Mouse (Mus musculus) thymus, postnatal 0 days (tissue): Measurements from ENCODE around the gene Mlycd. TPM values are rescaled to one million over a fixed set of nuclear protein-coding genes. Genes with fewer than 3 reads are reported as not detected.
"Not testable (repeated sequence)": the region's sequence is repeated elsewhere in the genome, so short reads cannot be mapped to it uniquely, and the experiment has no call there.

ENCODE experiments used
- DNase-seq: peaks from one replicate; pipeline ENCODE4 v3.0.0-alpha.2; 2015; ENCODE audit warnings: low spot score
- polyA plus RNA-seq: library from polyadenylated mRNA; unstranded; fragments of >200 nt; fragmentation: Nextera tagmentation; extraction: Ambion mirVana; gene quantifications from 2 replicates; pipeline ENCODE4 v1.2.1, GENCODE M21; 2015

Gene Mlycd
- polyA plus RNA-seq: 11.6 and 13.4 TPM in 2 replicates

DNA sequence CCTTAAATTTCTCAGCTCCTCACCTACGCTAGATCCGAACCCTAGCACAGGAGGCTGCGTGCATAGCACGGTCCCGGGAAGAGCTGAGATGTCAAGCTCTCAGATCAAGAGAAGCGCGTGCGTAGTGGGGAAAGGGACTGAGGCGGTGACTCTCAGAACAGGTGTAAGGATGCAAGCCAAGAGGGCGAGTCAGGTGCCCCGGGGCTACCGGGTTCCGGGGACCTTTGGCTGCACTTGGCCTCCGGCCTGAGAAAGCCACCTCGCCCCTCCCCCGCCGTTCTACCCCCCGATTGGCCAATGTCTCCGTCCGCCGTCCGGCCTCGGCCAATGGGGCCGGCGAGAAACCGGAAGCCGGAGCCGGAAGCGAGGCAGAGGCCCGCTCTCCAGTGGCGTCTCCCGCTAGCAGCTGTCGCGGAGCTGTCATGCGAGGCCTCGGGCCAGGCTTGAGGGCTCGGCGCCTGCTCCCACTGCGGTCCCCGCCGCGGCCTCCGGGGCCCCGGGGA, at the start of gene Mlycd:
Mlycd (plus strand) TSS at position 355 of the 503 bp plus-strand sequence.
- DNase-seq: peak; percentile 87

DNA sequence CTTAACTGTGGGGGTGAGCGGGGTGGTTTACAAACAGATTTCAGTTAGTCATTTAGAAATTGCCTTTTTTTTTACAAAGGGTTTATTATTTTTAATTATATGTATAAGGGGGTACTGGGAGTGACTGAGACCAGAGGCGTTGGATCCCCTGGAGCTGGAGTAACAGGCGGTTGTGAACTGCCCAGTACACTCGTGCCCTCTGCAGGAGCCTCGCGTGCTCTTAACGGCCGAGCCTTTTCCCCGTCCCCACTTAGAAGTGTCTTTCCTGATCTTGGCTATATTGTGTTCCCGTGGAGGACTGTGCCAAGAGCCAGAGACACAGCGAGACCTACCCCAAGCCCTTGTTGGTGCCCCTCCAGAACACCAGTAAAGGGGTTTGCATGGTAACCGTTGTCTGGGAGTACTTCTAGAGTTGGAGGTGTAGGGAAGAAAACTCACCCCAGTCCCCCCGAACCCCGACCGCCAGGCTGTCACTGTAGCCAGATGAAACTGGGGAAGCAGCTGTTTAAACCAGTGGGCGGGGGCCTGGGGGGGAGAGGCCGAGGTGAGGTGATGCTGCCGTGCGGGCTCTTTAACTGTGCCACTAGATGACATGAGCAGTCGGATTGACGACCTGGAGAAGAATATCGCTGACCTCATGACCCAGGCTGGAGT, 49.5 kb upstream of the Mlycd start:
- peak; percentile 17 for DNase-seq

DNA sequence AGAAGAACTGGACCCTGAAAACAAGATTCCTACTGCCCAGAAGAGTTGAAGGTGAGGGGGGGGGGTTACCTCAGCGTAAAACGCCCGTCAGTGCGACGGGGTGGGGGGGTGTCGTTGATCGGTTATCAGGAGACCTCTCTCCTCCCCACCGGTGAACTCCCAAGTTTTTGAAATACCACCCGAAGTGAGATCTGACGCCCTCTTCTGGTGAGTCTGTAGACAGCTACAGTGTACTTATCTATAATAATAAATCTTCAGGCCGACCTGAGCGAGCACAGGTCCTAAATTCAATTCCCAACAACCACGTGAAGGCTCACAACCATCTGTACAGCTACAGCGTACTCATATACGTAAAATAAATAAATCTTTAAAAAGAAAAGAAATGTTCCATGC, 49.0 kb upstream of the Mlycd start:
- no peak for DNase-seq

- DNase-seq: no peak
Observed at GRCm38 (mm10) chr8:119351647-119352046, 43.0 kb upstream of the Mlycd start.

- DNase-seq: peak; percentile 29
Observed at GRCm38 (mm10) chr8:119352977-119353658, 41.6 kb upstream of the Mlycd start.

DNA sequence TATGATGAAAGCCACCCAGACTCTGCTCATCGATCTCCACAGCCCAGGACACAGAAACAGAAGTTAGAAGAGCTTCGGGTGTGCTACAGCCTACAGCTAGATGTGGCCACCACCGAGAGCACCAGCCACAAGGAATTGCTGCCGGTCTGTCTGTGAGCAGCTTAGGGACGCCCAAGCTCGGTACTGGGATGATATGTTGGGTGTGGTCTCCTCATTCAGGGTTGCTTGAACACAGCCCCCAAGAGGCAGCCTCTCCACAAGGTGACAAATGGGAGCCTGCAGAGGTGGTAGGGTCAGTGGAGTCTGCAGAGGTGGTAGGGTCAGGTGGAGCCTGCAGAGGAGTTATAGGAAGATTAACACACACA, 41.0 kb upstream of the Mlycd start:
- no peak for DNase-seq

DNA sequence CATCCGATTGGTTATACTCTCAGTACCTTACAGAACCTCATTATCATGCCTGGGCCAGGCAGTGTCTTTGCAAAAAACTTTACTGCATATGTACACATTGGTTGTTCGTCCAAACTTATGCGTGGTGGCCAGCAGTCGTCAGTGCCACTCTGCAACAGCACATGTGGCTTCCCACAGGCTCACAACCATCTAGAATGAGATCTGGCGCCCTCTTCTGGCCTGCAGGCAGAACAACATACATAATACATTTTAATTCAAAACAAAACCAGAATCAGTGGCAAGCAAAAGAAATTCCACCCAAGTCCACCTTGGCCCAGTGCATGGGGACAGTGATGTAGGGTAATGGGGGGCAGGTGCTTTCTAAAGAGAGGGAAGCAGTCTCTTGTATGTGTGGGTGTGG, 38.0 kb upstream of the Mlycd start:
- peak; percentile 26 for DNase-seq

GRCm38 (mm10) chr8:119358175-119358574, 36.5 kb upstream of the Mlycd start:
- no peak for DNase-seq

DNA sequence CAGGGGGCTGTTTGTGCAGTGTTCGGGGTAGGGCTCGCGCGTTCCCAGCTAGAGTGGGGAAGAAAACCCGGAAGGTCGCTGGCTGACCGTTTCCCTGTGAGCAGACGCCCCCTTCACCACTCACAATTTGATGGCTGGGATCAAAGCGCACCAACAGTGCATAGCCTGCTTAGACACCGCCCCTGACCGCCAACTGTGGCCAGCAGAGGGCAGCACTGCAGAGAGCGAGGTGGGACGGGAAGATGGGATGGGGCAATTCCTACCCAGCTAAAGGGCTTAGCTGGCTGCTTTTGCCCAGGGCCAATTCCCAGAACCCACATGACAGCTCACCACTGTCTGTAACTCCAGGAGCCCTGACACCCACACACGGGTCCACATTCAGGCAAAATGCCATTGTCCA, 35.8 kb upstream of the Mlycd start:
- peak; percentile 41 for DNase-seq

GRCm38 (mm10) chr8:119360686-119361295, 33.9 kb upstream of the Mlycd start:
- DNase-seq: no peak

GRCm38 (mm10) chr8:119374716-119375115, 20.0 kb upstream of the Mlycd start:
- DNase-seq: not testable (repeated sequence)

- DNase-seq: no peak
Observed at GRCm38 (mm10) chr8:119378476-119378875, 16.2 kb upstream of the Mlycd start.

- DNase-seq: peak; percentile 69
Observed at GRCm38 (mm10) chr8:119380619-119381018, 14.1 kb upstream of the Mlycd start.

DNA sequence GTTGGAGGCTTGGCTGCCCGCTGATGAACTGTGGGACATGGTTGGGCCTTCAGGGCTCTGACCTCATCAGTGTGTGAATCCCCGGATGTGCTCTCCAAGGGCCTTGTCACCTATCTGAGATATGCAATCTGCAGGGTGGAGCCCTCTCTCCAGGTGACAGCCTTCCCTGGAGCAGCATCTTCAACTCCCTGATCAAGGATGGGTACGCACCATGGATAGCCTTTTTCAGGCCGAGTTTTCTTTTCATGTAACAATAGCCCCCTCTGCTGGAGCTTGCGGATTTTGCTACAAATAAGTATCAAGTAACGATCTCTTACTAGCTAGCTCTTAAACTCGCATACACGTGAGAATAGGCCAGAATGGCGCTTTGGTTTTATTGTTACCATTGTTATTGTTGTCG, 10.2 kb upstream of the Mlycd start:
- peak; percentile 81 for DNase-seq

- DNase-seq: no peak
Observed at GRCm38 (mm10) chr8:119385854-119386253, 8.8 kb upstream of the Mlycd start.

DNA sequence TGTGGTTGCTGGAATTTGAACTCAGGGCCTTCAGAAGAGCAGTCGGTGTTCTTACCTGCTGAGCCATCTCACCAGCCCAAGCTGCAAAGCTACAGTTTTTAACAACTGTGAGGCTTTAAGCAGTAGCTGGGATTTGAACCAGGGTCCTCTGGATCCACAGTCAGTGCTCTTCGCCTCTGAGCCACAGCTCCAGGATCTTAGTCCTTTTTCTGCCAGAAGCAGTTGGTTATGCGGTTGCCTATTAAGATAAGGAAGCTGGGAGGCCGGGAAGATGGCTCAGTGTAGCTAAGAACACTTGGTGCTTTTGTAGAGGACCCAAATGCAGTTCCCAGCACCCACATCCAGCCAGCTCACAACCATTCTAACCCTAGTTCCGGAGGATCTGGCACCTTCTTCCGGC, 7.7 kb upstream of the Mlycd start:
- no peak for DNase-seq

DNA sequence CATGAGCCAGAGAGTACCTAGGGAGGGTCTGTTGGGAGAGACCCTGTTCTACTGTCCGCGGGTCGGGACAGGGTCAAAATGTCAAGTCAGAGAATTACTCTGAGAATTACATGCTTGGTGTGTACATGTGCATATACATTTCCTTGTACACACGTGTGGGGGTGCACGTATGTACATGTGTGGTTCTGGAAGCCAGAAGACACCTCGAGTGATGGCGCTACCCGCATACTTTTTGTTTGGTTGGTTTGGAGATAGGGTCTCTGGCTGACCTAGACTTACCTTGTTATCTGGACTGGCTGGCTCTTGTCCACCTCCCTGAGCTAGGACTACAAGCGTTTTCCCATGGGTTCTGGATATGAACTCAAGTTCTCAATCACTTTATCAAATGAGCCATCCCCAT, 581 bp upstream of the Mlycd start:
- no peak for DNase-seq

- DNase-seq: no peak
Observed at GRCm38 (mm10) chr8:119395072-119395950, 633 bp downstream of the Mlycd start.

DNA sequence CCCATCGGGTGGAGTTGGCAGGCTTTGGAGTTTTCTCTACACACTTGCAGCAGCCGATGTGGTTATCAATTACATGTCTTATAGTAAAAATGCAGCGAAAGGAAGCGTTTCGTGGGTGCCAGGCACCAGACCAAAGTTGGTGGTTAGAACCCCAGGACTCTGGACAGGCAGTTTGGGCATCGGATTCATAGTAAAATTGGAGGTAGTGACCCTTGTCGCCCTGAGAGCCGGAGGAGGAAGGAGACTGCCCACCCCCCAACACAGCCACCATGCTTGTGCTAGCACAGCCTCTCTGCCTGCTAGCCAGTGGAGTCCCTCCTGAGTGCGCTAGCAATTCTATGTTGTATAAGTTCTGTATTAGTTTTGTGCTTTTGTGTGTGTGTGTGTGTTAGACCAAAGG, 3.9 kb downstream of the Mlycd start:
- no peak for DNase-seq

- no peak for DNase-seq
Observed at GRCm38 (mm10) chr8:119399255-119399654, 4.6 kb downstream of the Mlycd start.

GRCm38 (mm10) chr8:119400122-119400671, 5.5 kb downstream of the Mlycd start:
- DNase-seq: no peak
